23 mouse cellular contexts compared by ENCODE assay signal in the genomic region with DNA sequence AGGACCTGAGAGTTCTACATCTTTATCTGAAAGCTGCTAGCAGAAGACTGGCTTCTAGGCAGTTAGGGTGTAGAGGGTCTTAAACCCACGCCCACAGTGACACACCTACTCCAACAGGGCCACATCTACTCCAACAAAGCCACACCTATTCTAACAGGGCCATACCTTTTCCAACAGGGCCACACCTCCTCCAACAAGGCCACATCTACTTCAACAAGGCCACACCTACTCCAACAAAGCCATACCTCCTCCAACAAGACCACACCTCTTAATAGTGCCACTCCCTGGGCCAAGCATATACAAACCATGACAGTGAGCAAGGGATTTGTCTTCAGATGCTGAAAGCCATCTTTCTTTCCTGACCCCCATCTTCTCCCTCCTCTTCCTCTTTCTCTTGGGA. TPM values are rescaled to one million over a fixed set of nuclear protein-coding genes. Genes with fewer than 3 reads are reported as not detected.
A peak's percentile ranks its signal among the peaks of the same experiment; 100 is the strongest.
DNase-seq lines count a peak whose midpoint lies in the region; ATAC-seq lines count a peak whose summit lies in the region.
"Had no signal": no experiment of that assay in that cellular context is flagged by ENCODE, and none has a peak within 500 bp of the region (broad histone marks: within the 10 kb centered on the region; RNA-seq: fewer than 3 reads in every experiment).

No protein-coding gene starts in this region.

- DNase-seq in ES-CJ7 (ENCODE audit: low read depth, low spot score) (peak; percentile 59), R1 (ENCODE audit: low read depth, low spot score) (peak; percentile 54)
- no peak for DNase-seq in hindbrain, embryonic 14.5 days (ENCODE audit: low spot score)
- DNase-seq in heart, embryonic 10.5 days (ENCODE audit: low spot score) = no peak
- no peak for DNase-seq in lung, postnatal 4 days
- DNase-seq: adrenal gland, adult 8-10 months; adrenal gland, postnatal 14 days; adrenal gland, postnatal 36 days; cerebellum, adult 11-12 months; cerebellum, adult 2 months; cerebellum, adult 9-10 months; cerebellum, postnatal 10 days; cerebellum, postnatal 25 days; forebrain, postnatal 0 days had no signal

- H3K4me3 ChIP-seq in intestine, embryonic 15.5 days (replicated peaks) = no peak overlapping the region
- H3K4me3 ChIP-seq in hindbrain, embryonic 14.5 days (replicated peaks; ENCODE audit: low read length) = no peak overlapping the region
- no peak overlapping the region for H3K4me3 ChIP-seq in heart, embryonic 10.5 days
- H3K4me3 ChIP-seq: embryonic facial prominence, embryonic 10.5 days; embryonic facial prominence, embryonic 12.5 days; forebrain, embryonic 13.5 days; forebrain, embryonic 15.5 days had no signal

- no peaks in the 10 kb centered on the region for H3K27me3 ChIP-seq in intestine, embryonic 15.5 days (replicated peaks)
- no peaks in the 10 kb centered on the region for H3K27me3 ChIP-seq in hindbrain, embryonic 14.5 days (ENCODE audit: control insufficient read depth, insufficient read depth, low read length)
- peaks cover 58% of the 10 kb centered on the region for H3K27me3 ChIP-seq in heart, embryonic 10.5 days (ENCODE audit: insufficient read depth, poor library complexity, severe bottlenecking)
- H3K27me3 ChIP-seq: embryonic facial prominence, embryonic 12.5 days; forebrain, embryonic 13.5 days; forebrain, embryonic 15.5 days had no signal

- WGBS in intestine, embryonic 15.5 days = 61% methylated on average over 1 of the region's 1 CpGs
- 94% methylated on average over 1 of the region's 1 CpGs for WGBS in hindbrain, embryonic 14.5 days
- 63% methylated on average over 1 of the region's 1 CpGs for WGBS in heart, embryonic 10.5 days

- H3K27ac ChIP-seq in intestine, embryonic 15.5 days = no peak overlapping the region
- no peak overlapping the region for H3K27ac ChIP-seq in hindbrain, embryonic 14.5 days
- no peak overlapping the region for H3K27ac ChIP-seq in heart, embryonic 10.5 days
- H3K27ac ChIP-seq: embryonic facial prominence, embryonic 10.5 days; embryonic facial prominence, embryonic 12.5 days; forebrain, embryonic 13.5 days; forebrain, embryonic 15.5 days had no signal

- H3K4me1 ChIP-seq in intestine, embryonic 15.5 days (replicated peaks) = no peaks in the 10 kb centered on the region
- peaks cover 10% of the 10 kb centered on the region; the same call in 1 of the 2 replicates for H3K4me1 ChIP-seq in hindbrain, embryonic 14.5 days (replicated peaks; ENCODE audit: control insufficient read depth, insufficient read depth, low read length)
- H3K4me1 ChIP-seq in heart, embryonic 10.5 days = 0 out of 2 replicates have a peak, but pooled peaks cover 9% of the 10 kb centered on the region
- H3K4me1 ChIP-seq: embryonic facial prominence, embryonic 12.5 days had no signal

- no peaks in the 10 kb centered on the region for H3K9me3 ChIP-seq in intestine, embryonic 15.5 days
- no peaks in the 10 kb centered on the region for H3K9me3 ChIP-seq in hindbrain, embryonic 14.5 days (ENCODE audit: control insufficient read depth, low read length)
- H3K9me3 ChIP-seq in heart, embryonic 10.5 days = no peaks in the 10 kb centered on the region
- H3K9me3 ChIP-seq: embryonic facial prominence, embryonic 10.5 days; embryonic facial prominence, embryonic 12.5 days; forebrain, embryonic 13.5 days; forebrain, embryonic 15.5 days had no signal

- H3K36me3 ChIP-seq in intestine, embryonic 15.5 days = no peaks in the 10 kb centered on the region
- no peaks in the 10 kb centered on the region for H3K36me3 ChIP-seq in hindbrain, embryonic 14.5 days (replicated peaks; ENCODE audit: control insufficient read depth, insufficient read depth)
- no peaks in the 10 kb centered on the region for H3K36me3 ChIP-seq in heart, embryonic 10.5 days
- H3K36me3 ChIP-seq: embryonic facial prominence, embryonic 10.5 days; embryonic facial prominence, embryonic 12.5 days; forebrain, embryonic 15.5 days; G1E had no signal

- H3K4me2 ChIP-seq in intestine, embryonic 15.5 days (replicated peaks) = no peak overlapping the region
- no peak overlapping the region for H3K4me2 ChIP-seq in hindbrain, embryonic 14.5 days (replicated peaks)
- H3K4me2 ChIP-seq: embryonic facial prominence, embryonic 12.5 days; forebrain, embryonic 13.5 days; forebrain, embryonic 15.5 days had no signal

- no peak overlapping the region for H3K9ac ChIP-seq in intestine, embryonic 15.5 days
- H3K9ac ChIP-seq in hindbrain, embryonic 14.5 days = no peak overlapping the region
- H3K9ac ChIP-seq: embryonic facial prominence, embryonic 12.5 days; forebrain, embryonic 13.5 days; forebrain, embryonic 15.5 days; forebrain, postnatal 0 days had no signal

- ATAC-seq in intestine, embryonic 15.5 days = peak; percentile 78
- no peak for ATAC-seq in hindbrain, embryonic 14.5 days (ENCODE audit: low FRiP score)
- ATAC-seq: activated CD4-positive, CD25-positive, alpha-beta regulatory T cell, adult 4 months; forebrain, embryonic 13.5 days; forebrain, embryonic 15.5 days; forebrain, postnatal 0 days; Patski had no signal

RNA-seq across cellular contexts. Expression of gene Sez6l, which starts 14.7 kb away (rescaled TPM):
- 1.8 and 2.0 TPM in 2 replicates for polyA plus RNA-seq in intestine, embryonic 15.5 days (2015; fragmentation: Nextera tagmentation; extraction: Ambion mirVana)
- 35.5 and 38.0 TPM in 2 replicates for polyA plus RNA-seq in hindbrain, embryonic 14.5 days (2014; fragmentation: Nextera tagmentation; extraction: Ambion mirVana)
- polyA plus RNA-seq in heart, embryonic 10.5 days (2016; fragmentation: Nextera tagmentation; extraction: Ambion mirVana) = 0.16 and 0.63 TPM in 2 replicates
- polyA plus RNA-seq: activated CD4-positive, CD25-positive, alpha-beta regulatory T cell, adult 4 months; C2C12; G1E had no signal

Comparison
In these comparisons a context has a peak if more than half of its experiments do, and no peak if none do; other contexts are left out.
1. DNase-seq: peak in ES-CJ7 (single experiment) and R1 (single experiment); none in hindbrain, embryonic 14.5 days (single experiment), heart, embryonic 10.5 days (single experiment) and lung, postnatal 4 days (0 of 2).
2. RNA of gene Sez6l, which starts 14.7 kb away (polyA plus RNA-seq): 35.5 to 38.0 TPM in hindbrain, embryonic 14.5 days; 1.8 to 2.0 TPM in intestine, embryonic 15.5 days and 0.16 to 0.63 TPM in heart, embryonic 10.5 days; every median in the first group is over 10 times any median in the second.